Mouse (Mus musculus) fat pad, adult 2 months (tissue): Measurements from ENCODE around the gene Polr2l.

Experiments used
- DNase-seq: peaks from one replicate; pipeline ENCODE4 v3.0.0-alpha.2; 2011; ENCODE audit warnings: low read depth, low spot score; ENCODE audit errors: extremely low read depth

The Polr2l gene

DNA sequence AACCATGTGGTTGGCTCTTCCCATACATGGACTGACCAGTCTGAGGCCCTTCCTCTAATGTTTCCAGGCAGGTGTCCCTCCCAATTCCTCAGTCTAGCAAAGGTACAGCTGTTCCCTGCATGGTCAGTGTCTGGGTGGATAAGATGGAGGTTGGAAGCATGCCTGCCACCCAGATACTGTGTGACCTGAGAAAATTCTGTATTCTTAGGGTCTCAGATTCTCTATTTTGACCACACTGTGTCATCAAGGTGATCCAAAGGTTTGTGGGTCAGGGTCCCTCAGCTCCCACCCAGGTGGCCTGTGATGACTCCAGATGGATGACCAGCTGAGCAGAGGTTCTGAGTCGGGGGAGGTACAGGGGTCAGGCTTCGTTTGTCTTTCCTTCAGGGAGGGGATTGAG, 10.3 kb upstream of the Polr2l start:
- DNase-seq: no peak

DNA sequence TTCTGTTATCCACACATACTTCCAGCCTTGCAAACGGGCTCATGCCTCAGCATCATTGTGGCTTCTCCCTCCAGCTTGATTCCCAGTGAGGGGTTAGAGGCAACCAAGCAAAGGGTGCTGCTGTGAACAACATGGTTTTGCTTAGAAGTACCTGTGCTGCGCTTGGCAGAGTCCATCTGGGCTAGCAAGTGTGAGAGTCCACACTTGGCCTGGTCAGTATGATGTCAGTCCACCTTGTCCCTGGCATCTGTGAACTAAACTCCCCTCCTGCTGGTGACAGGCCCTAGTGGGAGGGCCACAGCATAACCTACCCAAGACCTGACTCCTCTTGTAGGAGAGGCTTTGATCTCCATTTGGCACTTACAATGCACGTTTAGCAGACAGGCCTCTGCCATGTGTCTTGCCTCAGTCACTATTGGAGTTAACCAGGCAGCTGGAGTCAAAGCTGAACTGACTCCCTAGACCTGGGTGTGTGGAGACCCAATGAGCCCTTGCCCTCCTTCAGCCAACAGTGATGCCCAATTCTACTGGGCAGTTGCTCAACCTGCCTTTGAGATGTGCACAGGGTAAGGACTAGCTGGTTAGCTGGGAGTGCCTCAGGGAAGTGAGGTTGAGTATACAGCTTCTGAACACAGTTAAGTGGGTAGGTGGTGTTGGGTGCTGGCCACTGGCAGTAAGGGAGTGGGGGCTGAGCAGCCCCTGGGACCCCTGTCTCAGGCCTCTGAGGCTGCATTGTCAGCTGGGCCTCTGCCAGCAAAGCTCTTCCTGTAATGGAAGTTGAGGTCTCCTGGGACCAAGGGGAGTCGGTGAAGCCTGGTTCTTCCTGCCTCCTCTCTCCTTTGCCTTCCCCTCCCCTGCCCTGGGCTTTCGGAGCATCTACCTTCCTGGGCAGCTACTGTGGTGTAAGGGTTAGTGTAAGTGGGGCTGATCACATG, 9.5 kb upstream of the Polr2l start:
- DNase-seq: no peak

- no peak for DNase-seq
Observed at GRCm38 (mm10) chr7:141483114-141483653, 8.3 kb upstream of the Polr2l start.

DNA sequence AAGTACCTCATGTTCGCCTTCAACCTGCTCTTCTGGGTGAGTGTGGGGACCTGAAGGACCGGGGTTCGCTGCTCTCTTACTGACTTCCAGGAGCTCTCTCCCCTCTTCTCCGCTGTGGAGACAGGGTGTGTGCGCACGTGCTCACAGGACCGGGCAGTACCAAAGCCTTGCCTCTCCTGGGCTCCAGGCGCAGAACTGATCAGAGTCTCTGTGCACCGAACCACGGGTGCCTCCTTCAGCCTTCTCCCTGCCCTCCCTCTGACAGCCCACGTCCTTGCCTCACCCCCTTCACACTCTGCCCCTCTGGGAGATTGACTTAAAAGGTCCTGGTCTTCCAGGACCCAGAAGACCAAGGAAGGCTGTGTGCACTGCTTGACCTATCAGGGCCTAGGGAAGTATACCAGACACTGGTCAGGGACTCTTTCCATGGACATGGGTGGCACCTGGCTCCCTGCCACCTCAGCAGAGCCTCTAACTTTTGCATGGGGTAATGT, 7.6 kb upstream of the Polr2l start:
- no peak for DNase-seq

DNA sequence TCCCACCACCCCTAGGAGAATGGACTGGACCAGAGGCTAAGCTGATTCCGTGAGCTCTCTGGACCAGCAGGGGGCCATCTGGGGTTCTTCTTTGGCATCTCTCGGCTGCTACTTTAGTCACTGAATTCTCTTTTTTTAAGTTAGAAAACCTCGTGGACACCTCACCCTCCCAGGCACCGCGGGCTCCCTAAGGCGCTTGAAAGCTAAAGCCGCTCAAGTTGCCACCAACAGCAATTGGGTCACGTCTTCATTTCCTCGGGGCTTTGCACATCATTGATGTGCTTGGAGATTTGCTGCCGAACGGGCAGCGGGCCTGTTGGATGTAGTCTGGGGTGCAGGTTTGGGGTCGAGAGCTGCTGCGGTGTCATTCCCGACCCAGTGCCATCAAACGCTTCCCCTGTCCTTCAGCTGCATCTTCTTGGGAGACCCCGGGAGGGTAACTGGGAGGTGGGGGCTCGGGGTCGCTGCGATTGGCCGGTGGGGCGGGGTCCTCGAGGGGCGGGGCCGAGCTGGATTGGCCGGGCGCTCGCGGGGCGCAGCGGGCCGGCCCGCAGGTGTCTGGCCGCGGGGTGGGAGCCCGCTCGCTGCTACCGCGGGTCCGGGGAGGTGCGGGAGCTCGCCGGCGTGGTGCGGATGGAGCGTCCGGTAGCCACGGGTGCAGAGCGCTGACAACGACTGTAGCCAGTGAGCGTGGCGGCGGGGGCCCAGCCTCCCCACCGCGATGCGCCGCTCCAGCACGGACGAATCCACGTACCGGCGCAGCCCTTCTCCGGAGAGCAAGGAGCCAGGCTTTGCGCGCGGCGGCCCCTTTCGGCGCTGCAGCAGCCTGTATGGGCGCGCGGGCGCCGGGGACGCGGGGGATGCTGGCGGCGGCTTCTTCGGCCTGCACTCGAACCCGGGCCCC, 6.8 kb upstream of the Polr2l start:
- no peak for DNase-seq

DNA sequence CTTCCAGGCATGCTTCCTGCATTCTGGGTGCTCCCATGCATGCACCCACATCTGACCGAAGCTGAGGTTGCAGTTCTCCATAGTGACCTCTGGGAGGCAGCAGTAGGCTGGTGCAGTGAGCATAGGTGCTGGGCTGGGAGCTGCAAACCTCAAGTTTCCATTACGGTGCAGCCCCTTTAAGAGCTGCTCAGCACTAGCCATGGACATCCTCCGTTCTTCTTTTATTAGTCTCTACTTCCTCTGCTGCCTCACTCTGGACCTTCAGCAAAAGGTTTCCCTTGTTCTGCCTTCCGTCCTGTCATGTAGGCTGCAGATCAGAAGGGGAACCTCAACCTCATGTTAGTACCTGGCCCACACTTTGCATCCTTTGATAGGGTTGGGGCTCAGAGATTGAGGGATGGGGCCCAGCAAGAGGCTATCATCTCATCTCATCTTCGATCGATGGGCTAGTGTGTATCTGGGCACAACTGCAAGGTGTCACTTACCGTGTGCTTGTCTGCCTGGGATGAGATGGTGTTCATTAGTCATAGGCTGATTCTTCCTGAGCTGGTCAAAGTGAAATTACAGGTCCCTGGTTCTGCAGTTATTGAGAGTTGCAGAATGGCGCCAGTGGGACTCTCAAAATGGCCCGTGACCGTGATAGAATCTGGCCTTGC, 6.0 kb upstream of the Polr2l start:
- DNase-seq: no peak

- no peak for DNase-seq
Observed at GRCm38 (mm10) chr7:141478270-141478748, 3.4 kb upstream of the Polr2l start.

GRCm38 (mm10) chr7:141477578-141478269, 2.8 kb upstream of the Polr2l start:
- DNase-seq: no peak

- DNase-seq: no peak
Observed at GRCm38 (mm10) chr7:141476981-141477370, 2.0 kb upstream of the Polr2l start.

DNA sequence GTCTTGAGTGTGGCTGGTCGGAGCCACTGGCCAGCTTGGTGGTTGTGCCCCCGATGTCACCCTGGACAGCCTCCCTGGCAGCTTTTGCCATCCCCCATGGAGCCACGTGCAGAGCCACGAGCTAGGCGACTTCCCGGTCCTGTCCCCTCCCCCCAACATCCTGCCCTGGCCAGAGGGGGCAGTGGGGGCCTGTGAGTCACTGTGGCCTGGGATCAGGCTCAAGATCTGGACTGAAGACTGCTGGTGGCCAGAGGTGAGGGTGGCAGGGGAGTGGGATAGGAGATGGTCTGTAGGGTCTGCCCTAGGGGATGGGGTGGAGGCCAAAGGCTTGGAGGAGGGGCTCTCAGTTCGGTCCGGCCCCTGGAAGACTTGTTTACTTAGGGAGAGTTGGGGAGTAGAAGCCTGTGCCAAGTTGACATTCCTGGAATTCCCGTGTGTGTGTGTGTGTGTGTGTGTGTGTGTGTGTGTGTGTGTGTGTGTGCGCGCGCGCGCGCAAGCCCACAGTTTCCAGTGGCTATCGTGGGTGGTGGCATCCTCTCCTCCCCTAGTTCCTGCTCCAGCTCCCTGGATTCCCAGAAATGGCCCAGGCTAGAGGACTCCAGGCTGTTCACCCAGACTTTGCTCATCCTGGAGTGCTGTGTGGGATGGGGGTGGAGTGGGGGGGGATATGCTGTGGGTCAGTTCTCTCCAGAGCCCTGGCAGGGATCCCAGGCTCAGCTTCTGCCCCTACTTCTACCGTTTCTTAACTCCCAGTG, 1.5 kb upstream of the Polr2l start:
- DNase-seq: no peak

DNA sequence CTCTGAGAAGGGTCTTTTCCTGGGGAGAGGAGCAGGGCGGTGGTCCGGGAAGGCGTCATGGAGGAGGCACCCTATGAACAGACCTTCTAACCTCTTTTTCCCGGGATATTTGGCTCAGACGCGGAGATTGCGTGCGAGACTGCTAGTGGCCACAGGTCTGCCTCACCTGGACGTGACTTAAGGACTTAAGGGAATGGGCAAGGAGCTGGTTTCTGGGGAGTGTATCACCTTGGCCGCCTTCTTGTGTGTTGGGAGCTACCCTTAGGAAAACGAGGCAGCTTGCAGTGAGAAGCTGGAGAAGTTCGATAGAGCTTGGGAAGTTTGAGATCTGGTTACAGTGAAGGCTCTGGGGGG, 850 bp upstream of the Polr2l start:
- no peak for DNase-seq

- DNase-seq: no peak
Observed at GRCm38 (mm10) chr7:141474160-141474559, 772 bp downstream of the Polr2l start.

DNA sequence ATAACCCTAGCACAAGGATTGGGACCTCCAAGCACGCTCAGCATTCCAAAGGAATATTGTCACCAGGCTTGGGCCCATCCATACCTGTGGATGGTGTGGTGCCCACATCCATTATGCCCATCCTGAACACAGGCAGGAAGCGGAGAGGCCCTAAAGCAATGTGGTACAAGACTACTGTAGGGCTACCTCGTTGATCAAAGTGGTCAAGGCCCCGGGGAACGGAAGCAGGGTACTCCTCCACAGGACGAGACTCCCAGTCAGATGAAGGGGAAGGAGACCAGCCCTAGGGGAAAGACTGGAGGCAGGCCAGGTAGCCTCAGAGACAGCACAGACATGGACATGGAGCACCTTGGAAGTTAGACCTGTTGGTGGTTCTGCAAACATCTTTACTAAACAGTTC, 2.2 kb downstream of the Polr2l start:
- DNase-seq: no peak

DNA sequence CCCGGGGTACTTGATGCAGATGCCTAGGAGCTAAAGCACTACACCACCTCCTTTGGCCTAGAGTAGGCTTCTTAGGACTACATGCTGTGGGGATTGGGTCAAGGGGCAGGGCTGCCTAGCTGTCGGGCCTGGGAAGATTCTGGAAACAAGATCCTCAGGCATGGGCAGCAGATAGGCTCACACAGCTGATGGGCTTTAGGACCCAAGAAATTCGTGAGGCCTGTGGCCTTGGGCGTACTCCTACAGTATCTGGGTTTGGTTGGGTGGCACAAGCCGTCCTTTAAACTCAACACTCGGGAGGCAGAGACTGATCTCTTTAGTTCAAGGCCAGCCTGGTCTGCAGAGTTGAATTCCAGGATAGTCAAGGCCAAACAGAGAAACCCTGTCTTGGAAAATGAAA, 2.7 kb downstream of the Polr2l start:
- no peak for DNase-seq

DNA sequence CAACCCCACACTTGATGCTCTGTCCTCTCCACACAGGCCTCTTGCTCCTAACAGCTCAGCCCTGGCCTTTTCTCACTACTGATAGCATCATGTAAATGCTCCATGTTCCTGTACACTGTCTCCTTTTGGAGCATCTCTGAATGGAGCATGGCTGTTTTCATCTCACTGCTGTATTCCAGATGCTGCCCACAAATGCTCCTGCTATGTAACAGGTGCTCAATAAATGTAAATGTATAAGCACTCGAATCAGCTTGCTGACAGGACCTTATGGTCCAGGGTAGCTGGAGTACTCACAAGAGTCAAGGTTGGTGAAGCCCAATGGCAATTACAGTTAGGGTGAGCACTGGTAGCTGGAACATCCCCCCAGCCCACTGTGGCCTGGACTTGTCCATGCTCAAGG, 3.7 kb downstream of the Polr2l start:
- DNase-seq: no peak

- no peak for DNase-seq
Observed at GRCm38 (mm10) chr7:141470637-141470944, 4.3 kb downstream of the Polr2l start.

GRCm38 (mm10) chr7:141469901-141470636, 4.9 kb downstream of the Polr2l start:
- DNase-seq: no peak

DNA sequence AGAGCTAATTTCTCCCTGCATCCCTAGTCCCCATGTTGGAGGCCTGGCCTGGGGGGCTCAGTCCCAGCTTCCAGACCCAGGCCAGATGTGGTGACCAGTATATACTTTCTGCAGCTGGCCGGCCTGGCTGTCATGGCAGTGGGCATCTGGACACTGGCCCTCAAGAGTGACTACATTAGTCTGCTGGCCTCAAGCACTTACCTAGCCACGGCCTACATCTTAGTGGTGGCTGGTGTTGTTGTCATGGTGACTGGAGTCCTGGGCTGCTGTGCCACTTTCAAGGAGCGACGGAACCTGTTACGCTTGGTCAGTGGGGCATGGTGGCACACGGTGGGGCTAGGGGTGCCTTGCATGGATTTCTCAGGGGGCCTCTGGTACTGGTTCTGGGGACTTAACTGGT, 5.6 kb downstream of the Polr2l start:
- no peak for DNase-seq
